Mouse (Mus musculus) c-Kit-positive CD71-positive TER-119-positive erythroid progenitor cells, embryonic 14.5 days (primary cell): ENCODE results near the gene Atf5.

Experiments used
- DNase-seq: peaks from one replicate; pipeline ENCODE4 v3.0.0-alpha.2; 2013; ENCODE audit warnings: low spot score

Gene Atf5

DNA sequence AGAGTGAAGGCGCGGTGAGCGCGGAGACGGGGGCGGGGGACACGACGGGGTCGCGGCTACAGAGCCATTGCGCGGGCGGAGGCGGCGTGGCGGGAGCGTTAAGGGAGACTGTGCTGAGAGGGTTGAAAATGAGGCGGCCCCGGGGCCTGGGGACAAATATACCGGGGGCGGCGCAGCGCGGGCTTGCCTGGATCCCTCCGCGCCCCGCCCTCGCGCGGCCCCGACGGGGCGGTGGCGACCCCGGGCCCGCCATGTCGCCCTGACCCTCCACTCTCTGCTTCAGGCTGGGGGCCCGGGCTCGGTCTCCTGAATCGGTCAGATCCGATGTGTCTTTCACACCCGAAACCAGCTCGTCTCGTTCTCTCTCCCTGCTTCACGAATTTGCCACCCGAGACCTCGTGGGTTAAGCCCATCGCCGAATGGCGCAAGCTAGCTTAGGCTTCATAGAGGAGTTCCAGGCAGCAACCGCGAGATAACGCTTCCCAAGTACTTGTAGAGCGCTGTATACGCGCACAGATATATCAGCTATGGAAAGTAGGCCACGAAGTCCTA, at the start of gene Atf5:
Atf5 (minus strand) TSS at position 189 of the 552 bp plus-strand sequence.
- DNase-seq, result peak; percentile 62

- no peak for DNase-seq
Observed at GRCm38 (mm10) chr7:44864595-44865542, 48.4 kb upstream of the Atf5 start.

DNA sequence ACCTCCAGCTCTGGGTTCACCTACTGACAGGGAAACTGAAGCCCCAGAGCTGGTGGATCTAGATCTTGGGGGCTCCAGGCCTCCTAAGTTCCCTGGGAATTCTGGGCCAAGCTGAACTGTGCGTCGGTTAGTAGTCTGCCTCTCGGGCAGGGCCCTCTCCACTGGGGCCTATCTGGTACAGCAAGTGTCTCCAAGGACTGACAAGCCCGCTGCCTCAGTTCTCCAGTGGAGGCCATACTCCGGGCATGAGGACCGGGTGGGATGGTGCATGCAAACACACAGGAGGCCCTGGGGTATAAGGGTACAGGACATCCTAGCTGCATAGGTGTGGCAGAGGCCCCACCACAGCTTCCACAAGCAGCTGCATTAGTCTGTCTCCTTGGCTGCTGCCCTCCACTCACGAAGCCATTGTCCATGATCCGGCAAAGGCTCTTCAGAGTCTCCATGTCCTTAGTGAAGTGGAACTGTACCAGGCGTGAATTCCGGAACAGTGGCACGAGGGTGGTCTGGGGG, 47.6 kb upstream of the Atf5 start:
- no peak for DNase-seq

GRCm38 (mm10) chr7:44863210-44863609, 46.8 kb upstream of the Atf5 start:
- no peak for DNase-seq

DNA sequence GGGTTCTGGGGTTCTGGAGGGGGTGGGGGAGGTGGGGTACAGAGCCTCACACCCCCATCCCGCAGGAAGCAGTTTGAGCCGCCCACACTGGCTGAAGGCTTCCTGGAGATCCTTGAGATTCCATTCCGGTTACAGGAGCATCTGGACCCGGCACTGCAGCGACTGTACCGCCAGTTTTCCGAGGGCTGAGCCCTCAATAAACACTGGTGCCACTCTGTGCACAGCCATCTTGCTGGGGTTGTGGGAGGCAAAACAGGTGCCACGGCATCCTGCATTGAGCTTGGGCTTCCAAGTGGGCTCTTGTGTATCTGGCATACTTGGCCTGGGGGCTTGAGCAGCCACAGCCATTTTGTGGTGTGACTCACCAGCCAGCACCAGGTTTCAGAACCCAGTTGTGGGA, 46.0 kb upstream of the Atf5 start:
- DNase-seq, result no peak

DNA sequence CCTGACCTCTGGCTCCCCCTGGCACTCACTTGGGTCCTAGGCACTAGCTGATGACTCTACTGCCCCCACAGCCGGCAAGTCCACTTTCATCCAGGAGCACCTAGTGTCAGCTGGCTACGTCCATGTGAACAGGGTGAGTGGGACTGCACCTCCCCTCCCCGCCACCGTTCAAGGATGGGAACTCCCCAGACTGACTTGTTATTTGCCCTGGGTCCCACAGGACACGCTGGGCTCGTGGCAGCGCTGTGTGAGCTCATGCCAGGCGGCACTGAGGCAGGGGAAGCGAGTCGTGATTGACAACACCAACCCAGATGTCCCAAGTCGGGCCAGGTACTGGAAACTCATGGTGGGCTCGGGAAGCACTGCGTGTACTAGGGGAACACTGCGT, 45.0 kb upstream of the Atf5 start:
- no peak for DNase-seq

GRCm38 (mm10) chr7:44860576-44861428, 44.3 kb upstream of the Atf5 start:
- peak; percentile 61 for DNase-seq

DNA sequence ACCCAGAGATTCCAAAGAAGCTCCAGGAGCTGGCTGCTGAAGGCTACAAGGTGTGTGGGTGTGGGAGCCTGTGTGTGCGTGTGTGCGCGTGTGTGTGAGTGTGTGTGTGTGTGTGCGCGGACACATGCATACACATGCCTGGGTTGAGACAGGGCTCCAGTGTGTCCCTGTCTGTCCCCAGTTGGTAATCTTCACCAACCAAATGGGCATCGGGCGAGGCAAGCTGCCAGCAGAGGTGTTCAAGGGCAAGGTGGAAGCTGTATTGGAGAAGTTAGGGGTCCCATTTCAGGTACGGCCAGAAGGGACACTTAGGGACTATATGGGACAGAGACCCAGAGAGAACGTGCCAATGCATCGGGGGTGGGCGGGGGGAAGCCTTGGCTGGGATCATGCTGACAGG, 43.4 kb upstream of the Atf5 start:
- no peak for DNase-seq

DNA sequence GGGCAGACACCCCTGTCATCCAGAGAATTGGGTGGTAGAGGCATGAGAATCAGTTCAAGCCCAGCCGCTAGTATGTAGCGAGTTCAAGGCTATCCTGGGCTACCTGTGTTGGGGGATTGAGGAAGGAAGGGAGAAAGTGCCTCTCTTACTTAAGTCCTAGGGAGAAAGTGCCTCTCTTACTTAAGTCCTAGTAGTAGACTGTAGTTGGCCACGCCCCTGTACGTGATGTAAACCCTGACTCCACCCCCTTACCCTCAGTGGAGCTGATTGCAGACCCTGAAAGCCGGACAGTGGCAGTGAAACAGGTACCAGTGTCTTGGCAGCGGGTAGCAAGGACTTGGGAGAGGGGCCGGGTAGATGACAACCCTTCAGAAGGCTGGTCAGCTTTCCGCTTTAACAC, 41.4 kb upstream of the Atf5 start:
- peak; percentile 80 for DNase-seq

DNA sequence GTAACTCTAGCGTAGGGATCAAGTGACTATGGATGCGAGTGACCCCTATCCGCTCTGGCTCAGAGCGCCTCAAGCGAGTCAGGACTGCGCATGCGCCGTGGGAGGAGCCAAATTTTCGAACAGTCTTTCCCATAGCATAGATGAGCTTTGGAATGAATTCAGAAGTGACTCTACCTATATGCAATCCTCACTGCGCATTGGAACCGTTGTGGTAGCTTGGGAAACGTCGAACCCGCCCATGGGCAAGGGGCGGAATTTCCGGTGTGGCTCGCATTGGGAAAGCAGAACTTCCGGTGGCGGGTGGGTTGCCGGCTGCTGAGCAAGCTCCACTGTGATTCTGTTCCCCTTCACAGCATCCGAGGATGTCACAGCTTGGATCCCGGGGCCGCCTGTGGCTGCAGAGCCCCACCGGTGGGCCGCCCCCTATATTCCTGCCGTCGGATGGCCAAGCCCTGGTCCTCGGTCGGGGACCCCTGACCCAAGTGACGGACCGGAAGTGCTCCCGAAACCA, 40.6 kb upstream of the Atf5 start, which contains the start of gene Pnkp:
Pnkp (plus strand) TSS at position 98 of the 511 bp plus-strand sequence.
- DNase-seq, result peak; percentile 85

DNA sequence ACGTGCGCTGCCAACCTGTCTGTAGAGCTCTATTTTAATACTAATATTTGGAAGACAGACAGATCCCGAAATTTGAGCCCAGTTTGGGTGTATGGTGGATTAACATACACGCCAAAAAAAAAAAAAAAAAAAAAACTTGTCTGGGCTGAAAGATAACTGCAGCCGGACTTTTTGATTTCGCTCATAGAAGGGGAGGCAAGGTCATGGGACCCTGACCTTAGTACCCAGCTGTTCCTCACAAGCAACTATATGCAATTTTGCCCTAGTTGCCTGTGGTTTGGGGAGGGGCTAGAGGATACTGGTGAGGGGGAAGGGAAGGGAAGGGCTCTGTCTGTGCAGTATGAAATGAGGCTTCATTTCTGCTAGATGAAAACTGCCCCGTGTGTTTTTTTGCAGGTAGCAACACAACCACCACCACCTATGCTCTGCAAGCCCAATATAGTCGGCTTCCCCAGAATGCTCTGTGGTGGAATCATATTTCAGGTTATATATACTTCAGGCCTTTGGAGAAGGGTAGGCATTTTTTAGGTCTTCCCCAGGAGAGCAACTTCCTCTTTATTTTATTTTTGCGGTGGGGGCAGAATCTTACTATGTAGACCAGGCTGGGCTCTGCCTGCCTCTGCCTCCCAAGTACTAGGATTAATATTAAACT, 39.9 kb upstream of the Atf5 start:
- peak; percentile 50 for DNase-seq

DNA sequence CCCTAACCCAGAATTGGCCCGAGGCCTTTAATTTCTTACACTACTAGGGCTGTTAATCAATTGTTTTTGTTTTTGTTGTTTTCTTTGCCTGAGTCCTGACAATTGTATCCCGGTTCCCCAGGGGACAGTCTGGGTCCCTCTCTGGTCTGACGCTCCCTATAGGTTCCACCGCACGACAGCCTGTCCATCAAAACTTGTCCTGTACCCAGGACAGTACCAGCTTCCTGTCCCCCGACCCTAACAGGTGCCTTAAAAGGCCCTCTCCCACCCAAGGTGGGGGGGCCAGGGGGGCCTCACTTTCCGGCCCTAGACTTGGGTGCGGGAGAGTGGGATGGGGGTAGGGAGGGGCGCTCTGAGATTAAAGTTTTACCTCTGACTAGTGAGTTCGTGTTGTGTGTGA, 38.6 kb upstream of the Atf5 start:
- no peak for DNase-seq

DNA sequence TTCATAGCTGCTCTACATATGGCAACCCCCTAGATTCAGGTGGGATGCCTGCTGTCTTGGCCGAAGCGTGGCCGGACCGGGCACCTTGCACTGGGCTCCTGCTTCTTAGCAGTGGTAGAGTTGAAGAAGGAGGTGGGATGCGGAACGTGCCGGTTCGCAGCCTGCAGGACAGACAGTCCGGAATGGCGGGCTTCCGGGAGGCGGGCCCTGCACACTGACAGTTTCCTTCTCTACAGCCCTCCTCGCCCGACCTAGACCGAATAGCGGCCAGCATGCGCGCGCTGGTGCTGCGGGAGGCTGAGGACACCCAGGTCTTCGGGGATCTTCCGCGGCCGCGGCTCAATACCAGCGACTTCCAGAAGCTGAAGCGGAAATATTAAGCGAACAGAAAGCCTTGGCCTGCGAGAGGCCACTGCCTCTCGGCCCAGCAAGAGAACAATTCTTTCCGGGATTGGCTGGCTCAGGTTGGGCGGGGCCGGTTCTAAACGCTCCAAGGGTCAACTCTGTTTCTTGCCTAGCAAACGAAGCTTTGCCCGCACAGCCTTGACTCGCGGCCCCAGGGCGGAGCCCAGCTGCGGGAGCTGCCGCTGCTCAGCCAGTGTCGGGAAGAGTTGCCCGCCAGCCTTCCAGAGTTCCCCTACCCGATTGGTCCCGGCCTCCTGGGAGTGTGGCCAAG, 38.0 kb upstream of the Atf5 start:
- DNase-seq, result peak; percentile 83

- DNase-seq, result no peak
Observed at GRCm38 (mm10) chr7:44853596-44854355, 37.3 kb upstream of the Atf5 start.

DNA sequence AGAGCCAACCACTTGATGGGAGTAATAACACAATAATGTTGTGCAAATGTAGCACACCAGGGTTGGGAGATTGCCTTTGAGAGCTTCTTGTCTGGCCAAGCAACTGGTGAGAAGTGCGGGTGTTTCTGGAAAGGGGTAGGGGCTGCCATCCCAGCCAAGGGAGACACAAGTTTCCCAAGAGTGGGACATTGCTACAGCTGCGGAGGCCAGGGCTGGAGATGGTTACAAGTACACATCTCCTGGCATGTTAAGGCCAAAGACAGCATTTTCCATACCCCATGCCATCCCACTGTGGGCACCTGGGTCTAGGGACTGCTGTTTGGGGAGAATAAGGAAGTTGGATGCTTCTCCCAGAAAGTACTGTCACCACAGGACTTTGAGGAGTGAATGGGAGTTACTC, 36.6 kb upstream of the Atf5 start:
- no peak for DNase-seq

DNA sequence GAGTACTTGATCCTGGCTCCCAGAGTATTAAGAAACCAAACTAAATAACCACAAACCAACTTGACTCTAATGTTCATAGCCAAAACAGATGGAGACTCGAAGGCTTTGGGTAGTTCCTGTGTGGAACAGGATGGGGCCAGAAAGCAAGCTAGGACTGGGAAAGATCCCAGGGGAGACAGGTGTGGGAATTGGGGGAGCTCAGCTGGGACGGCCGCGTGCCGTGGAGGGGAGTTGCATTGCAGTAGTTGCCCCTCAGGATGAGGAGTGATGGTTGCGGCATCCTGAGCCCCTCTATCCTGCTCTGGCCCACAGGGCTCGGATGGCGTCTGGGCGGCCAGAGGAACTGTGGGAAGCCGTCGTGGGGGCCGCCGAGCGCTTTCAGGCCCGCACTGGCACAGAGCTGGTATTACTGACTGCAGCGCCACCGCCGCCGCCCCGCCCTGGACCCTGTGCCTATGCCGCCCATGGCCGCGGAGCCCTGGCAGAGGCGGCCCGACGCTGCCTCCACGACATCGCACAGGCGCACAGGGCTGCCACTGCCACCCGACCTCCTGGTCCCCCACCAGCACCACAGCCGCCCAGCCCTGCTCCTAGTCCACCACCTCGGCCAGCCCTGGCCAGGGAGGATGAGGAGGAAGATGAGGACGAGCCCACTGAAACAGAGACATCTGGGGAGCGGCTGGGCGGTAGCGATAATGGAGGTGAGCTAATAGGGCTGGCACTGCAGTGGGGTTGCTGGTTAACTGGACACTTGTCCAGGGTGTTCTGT, 36.0 kb upstream of the Atf5 start:
- no peak for DNase-seq

DNA sequence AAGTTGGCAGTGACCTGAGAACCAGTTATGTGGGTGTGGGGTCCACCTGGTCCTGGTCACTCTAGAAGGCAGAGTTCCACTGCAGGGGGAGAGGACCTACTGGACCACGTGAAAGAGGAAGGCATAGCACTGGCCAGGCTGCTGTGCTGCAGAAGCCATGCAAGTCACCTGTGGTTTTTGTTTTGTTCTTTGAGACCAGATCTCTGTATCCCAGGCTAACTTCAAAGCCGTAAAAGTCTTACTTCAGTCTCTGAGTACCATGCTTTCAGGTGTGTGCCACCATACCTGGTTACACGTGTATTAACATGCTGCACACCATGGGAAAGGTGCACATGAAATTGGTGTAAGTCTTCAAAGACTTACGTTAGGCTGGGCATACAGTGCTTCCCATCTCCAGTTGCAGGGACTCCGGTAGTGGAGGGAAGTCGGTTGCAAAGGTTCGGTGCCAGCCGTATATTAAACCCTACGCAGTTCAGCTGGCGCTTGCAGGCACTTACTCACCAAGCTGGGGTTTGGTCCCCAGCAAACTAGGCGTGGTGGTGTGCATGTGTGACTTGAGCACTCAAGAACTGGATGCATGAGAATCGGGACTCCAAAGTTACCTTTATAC, 35.3 kb upstream of the Atf5 start:
- DNase-seq, result no peak

GRCm38 (mm10) chr7:44850789-44851624, 34.5 kb upstream of the Atf5 start:
- DNase-seq, result no peak
